Mouse (Mus musculus): ENCODE data around the gene Il18bp.
"Not testable (repeated sequence)": the region's sequence is repeated elsewhere in the genome, so short reads cannot be mapped to it uniquely, and the experiment has no call there.

The Il18bp gene

GRCm38 (mm10) chr7:102018590-102018989, at the start of gene Il18bp:
Gene Il18bp, minus strand, starts transcription at chr7:102018690.
- no peak for DNase-seq (ENCODE audit: low spot score in 2 of 2)

- DNase-seq (ENCODE audit: low spot score in 2 of 2): no peak
These were observed 47.9 kb upstream of the Il18bp start for GRCm38 (mm10) chr7:102066363-102066762.

DNA sequence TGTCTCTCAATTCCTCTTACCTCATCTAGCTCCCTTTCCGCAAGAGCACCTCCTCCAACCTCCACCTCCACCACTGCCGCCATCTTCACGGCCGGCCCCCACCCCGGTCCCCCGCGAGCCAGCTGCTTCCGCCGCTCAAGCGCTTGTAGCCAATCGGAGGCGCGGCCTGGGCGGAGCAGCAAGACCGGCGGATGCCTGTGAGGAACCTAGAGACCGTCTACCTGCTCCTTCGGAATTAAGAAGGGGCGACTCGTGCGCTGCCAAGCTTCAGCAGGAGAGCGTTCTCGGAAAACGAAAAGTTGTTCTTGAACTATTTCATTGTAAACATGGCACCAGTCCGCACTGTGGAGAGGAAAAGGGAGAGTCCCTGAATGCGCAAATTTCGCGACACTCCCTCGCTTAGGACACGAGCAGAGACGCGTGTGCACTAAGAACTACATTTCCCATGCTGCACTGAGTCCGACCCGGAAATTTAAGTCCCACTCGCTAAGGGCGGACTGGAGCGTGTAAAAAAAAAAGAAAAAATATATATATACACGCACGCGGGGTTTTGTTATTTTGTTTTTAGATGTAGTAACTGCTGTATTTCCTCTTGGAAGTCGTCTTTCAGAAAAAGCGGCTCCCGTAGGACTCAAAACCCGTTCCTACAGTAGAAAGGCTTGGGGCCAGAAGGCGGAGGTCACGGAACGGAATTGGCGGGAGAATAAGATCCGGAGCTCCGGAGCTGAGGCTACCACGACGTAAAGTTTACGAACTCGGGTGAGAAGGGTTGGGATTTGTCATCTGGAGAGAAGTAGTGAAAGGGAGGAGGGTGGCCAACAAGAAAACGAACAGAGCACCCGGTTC, 46.8 kb upstream of the Il18bp start, which contains the start of the genes Rnf121, Xndc1 and Xntrpc:
TSS of gene Rnf121 (minus strand) at position 424 of the 846 bp plus-strand sequence.
TSS of gene Xndc1 (plus strand) at position 466 of the 846 bp plus-strand sequence.
TSS of gene Xntrpc (plus strand) at position 668 of the 846 bp plus-strand sequence.
- DNase-seq (ENCODE audit: low spot score in 2 of 2): peak; percentile 94

- no peak for DNase-seq (ENCODE audit: low spot score in 2 of 2)
These were observed 46.2 kb upstream of the Il18bp start for GRCm38 (mm10) chr7:102064655-102065045.

DNA sequence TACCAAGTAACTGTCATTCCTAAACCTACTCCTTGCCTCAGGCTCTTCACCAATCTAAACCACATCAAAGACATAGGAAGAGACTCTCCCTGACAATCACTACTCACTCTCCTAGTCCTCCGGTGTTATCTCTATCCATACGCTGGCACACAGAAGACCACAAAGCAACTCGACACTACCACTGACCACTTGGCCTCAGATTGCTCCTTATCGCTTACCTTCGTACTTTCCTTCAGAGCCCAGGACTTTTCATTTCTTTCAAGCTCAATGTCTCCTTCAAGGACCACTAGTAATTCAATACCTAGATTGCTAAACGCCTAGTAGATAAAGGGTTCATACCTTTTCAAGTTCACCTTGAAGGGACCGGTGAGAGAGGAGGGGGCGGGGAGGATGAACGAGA, 45.4 kb upstream of the Il18bp start:
- no peak for DNase-seq (ENCODE audit: low spot score in 2 of 2)

GRCm38 (mm10) chr7:102062203-102062602, 43.7 kb upstream of the Il18bp start:
- no peak for DNase-seq (ENCODE audit: low spot score in 2 of 2)

- no peak for DNase-seq (ENCODE audit: low spot score in 2 of 2)
These were observed 42.9 kb upstream of the Il18bp start for GRCm38 (mm10) chr7:102061353-102061752.

- DNase-seq (ENCODE audit: low spot score in 2 of 2): not testable (repeated sequence)
These were observed 30.0 kb upstream of the Il18bp start for GRCm38 (mm10) chr7:102048524-102048923.

- no peak for DNase-seq (ENCODE audit: low spot score in 2 of 2)
These were observed 23.8 kb upstream of the Il18bp start for GRCm38 (mm10) chr7:102042314-102042713.

DNA sequence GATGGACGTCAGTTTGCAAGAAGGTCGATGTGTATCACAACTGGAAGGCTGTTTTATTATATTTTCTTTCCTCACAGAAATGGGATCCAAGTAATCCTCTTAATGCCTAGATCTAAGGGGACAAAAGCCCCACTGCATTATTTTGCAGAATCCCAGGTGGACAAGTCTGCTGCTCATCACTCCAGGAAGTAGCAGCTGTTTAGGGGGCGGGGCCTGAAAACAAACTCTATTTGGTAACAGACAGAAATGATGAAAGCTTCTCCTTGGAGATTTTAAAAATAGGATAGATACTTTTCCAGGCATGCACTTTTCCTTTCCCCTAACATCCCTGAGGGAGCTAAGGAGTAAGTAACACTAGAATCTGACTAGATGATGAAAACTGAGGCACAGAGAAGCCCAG, 18.8 kb upstream of the Il18bp start:
- DNase-seq (ENCODE audit: low spot score in 2 of 2): no peak

GRCm38 (mm10) chr7:102035534-102035933, 17.0 kb upstream of the Il18bp start:
- DNase-seq (ENCODE audit: low spot score in 2 of 2): no peak

- no peak for DNase-seq (ENCODE audit: low spot score in 2 of 2)
These were observed 16.4 kb upstream of the Il18bp start for GRCm38 (mm10) chr7:102034904-102035303.

DNA sequence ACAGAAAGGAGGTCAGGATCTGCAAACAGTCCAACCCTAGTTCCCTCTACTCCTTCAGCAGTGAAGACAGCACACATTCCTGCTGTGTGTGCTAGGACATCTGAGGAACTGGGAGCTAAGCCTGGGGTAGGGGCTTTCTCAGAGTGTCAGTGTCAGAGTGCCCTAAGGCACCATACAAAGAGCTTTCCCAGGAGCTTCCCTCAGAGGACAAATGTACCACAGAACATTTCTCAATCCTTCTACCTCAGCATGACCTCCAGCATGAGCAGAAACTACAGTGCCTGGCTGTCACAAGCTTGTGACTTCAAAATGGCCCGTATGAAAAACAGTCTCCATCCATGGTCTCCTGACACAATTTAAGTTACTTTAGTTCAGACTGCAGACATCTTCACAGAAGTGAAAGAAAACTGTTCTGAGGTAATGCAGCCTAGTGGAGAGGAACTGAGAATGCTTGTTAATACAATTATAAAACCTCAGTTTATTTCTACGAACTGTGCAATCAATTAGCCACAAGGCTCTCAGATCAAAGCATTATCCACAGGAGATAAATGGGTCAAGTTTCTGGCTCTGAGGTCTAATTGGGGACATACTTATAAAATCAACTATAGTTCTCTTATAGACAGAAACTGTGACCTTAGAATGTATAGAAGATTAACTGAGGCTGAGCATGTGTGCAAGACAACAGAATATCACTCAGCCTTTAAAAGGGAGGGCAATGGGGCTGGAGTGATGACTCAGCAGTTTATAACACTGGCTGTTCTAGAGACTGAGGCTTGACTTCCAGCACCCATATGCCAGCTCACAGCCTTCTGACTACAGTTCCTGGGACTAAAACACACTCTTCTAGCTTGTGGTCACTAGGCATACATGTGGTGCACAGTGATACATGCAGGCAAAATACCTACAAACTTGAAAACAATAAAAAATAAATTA, 7.0 kb upstream of the Il18bp start:
- no peak for DNase-seq (ENCODE audit: low spot score in 2 of 2)

GRCm38 (mm10) chr7:102023821-102024220, 5.3 kb upstream of the Il18bp start:
- no peak for DNase-seq (ENCODE audit: low spot score in 2 of 2)

- not testable (repeated sequence) for DNase-seq (ENCODE audit: low spot score in 2 of 2)
These were observed 2.4 kb upstream of the Il18bp start for GRCm38 (mm10) chr7:102020934-102021333.

DNA sequence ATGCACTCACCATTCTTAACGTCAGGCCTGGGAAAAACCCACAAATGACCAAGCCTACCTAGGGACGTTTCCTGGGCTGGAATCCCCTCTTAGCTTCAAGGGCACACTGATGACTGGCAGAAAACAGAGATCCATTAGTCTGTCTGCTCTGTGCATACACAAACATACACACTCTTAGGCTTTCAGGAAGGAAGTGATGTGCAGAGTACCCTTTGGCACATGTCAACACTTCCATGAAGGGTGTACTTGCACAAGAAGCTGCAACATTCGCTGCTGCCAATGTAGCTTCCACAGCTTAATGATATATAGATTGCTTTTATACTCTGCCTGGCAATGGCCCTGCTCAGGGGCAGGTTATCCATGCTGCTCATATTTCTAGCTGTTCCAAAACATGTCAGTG, 872 bp upstream of the Il18bp start:
- no peak for DNase-seq (ENCODE audit: low spot score in 2 of 2)

- DNase-seq (ENCODE audit: low spot score in 2 of 2): peak; percentile 53 to 56
These were observed 456 bp downstream of the Il18bp start for GRCm38 (mm10) chr7:102018034-102018433.

DNA sequence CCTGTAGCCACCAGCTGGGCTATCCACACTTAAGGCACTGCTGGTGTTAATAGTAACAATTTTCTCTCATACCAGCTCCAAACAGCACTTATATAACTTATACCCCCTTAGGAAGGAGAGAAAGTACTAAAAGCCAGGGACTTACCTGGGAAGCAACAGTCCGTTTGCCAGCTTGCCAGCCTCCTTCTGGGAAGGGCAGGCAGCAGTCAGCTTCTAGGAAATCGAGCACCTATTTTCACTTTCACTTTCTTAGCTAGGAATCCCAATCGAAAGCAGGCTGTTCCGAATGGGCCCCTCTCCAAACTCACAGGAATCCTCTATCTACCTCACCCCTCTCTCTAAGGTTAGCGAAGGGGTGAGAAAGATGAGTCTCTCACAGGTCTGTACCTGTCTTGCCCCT, 1.0 kb downstream of the Il18bp start:
- peak; percentile 45 to 63 for DNase-seq (ENCODE audit: low spot score in 2 of 2)

- DNase-seq (ENCODE audit: low spot score in 2 of 2): no peak
These were observed 1.6 kb downstream of the Il18bp start for GRCm38 (mm10) chr7:102016936-102017335.

DNA sequence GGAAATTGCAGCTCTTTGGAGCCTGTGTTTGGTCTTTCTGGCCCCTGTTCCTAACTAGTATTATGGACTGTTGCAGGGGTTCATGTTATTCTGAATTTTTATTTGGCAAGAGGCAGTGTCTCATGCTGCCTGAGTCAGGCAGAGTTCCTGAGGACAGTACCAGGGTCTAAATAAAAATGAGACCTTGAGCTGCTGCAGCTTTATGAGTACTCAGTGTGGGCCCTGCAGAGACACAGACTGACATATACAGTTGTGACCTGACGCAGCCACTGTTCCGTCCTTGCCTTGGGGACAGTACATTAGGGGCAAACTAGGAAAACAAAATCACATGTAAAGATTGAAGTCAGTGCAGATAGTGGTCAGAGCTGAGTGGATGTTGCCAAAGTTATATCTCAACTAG, 3.5 kb downstream of the Il18bp start:
- no peak for DNase-seq (ENCODE audit: low spot score in 2 of 2)

DNA sequence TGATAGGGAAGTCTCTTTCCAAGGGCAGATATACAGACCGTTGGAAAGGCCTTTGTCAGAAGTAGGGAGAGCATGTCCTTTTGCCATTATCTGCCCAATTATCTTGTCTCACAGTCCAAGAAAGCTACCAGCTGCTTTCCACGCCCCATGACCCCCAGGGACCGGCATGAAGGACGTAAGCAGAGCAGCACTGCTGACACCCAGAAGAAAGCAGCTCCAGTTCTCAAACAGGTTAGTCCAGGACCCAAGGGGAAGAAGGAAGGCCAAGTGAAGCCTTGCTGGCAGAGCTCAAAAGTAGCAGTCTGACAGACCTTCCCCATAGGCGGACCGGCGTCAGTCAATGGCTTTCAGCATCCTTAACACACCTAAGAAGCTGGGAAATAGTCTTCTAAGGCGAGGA, 5.1 kb downstream of the Il18bp start:
- DNase-seq (ENCODE audit: low spot score in 2 of 2): no peak

DNA sequence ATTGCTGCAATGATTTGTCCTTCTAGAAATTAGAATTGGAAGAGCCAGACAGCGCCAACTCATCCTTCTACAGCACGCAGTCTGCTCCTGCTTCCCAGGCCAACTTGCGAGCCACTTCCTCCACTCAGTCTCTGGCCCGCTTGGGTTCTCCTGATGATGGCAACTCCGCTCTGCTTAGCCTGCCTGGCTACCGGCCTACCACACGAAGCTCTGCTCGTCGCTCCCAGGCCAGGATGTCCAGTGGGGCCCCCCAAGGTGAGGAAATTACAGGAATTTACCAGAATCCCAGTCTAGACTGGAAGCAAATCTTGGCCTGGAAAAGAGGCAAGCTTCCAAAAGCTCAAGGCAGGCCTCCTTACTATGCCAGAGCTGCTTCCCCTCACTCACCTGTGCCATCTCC, 6.6 kb downstream of the Il18bp start:
- no peak for DNase-seq (ENCODE audit: low spot score in 2 of 2)
